Mouse (Mus musculus) hindbrain, embryonic 13.5 days (tissue): ENCODE measurements around the gene Ccdc47. TPM values are rescaled to one million over a fixed set of nuclear protein-coding genes. Genes with fewer than 3 reads are reported as not detected.
A peak's percentile ranks its signal among the peaks of the same experiment; 100 is the strongest.

ENCODE experiments used
- ATAC-seq: fragments of 200-750 bp; cut with Nextera tagmentation; 2 replicates; pipeline ENCODE4 v1.8.0; 2017; ENCODE audit warnings: moderate TSS enrichment; ENCODE audit not compliant: low FRiP score
- H3K27ac ChIP-seq: fragments of 300-500 bp; sonication (generic); 2 replicates; pipeline ENCODE4 v1.5.1; 2015; ENCODE audit warnings: inconsistent platforms, mild to moderate bottlenecking, moderate library complexity
- H3K27me3 ChIP-seq: fragments of 300-500 bp; sonication (generic); 2 replicates; pipeline ENCODE4 v1.6.1; 2015; ENCODE audit warnings: mild to moderate bottlenecking, inconsistent platforms
- H3K36me3 ChIP-seq: fragments of 300-500 bp; sonication (generic); 2 replicates; pipeline ENCODE4 v1.6.1; 2015; ENCODE audit warnings: mild to moderate bottlenecking, inconsistent platforms
- H3K4me1 ChIP-seq: fragments of 300-500 bp; sonication (generic); replicated peaks from 2 replicates; pipeline ENCODE4 v1.6.1; 2015; ENCODE audit warnings: inconsistent platforms
- H3K4me2 ChIP-seq: fragments of 300-500 bp; sonication (generic); 2 replicates; pipeline ENCODE4 v1.6.1; 2015; ENCODE audit warnings: inconsistent platforms, mild to moderate bottlenecking, moderate library complexity
- H3K4me3 ChIP-seq: fragments of 300-500 bp; sonication (generic); 2 replicates; pipeline ENCODE4 v1.5.1; 2015; ENCODE audit warnings: mild to moderate bottlenecking, inconsistent platforms
- H3K9ac ChIP-seq: fragments of 300-500 bp; sonication (generic); 2 replicates; pipeline ENCODE4 v1.6.1; 2015; ENCODE audit warnings: mild to moderate bottlenecking, inconsistent platforms
- H3K9me3 ChIP-seq: fragments of 300-500 bp; sonication (generic); 2 replicates; pipeline ENCODE4 v1.6.1; 2016; ENCODE audit warnings: inconsistent platforms
- WGBS: fragments of 180-500 bp; shearing (Covaris S2); methylation state at CpG from one replicate; pipeline ENCODE4 v1.1.7; 2015; 5-methylcytosine and 5-hydroxymethylcytosine counted together
- polyA plus RNA-seq: library from polyadenylated mRNA; unstranded; fragments of >200 nt; fragmentation: Nextera tagmentation; extraction: Ambion mirVana; gene quantifications from 2 replicates; pipeline ENCODE4 v1.2.1, GENCODE M21; 2015

The Ccdc47 gene
- polyA plus RNA-seq, 1 experiment from 2014 or later = 97.0 TPM

GRCm38 (mm10) chr11:106194155-106194541 is 22.0 kb downstream of the Ccdc47 start:
- Histone ChIP-seq H3K27ac (peak overlapping the region; percentile 91), H3K9ac (peak overlapping the region; percentile 90), H3K9me3 (no peaks in the 10 kb centered on the region), H3K36me3 (peaks cover 27% of the 10 kb centered on the region), H3K4me1 (peaks cover 9% of the 10 kb centered on the region), H3K4me2 (peak overlapping the region; percentile 81), H3K27me3 (no peaks in the 10 kb centered on the region), H3K4me3 (peak overlapping the region; percentile 76)
- 35% methylated on average over 3 of the region's 3 CpGs for WGBS
- no peak for ATAC-seq

- Histone ChIP-seq H3K9me3 (no peaks in the 10 kb centered on the region), H3K4me1 (peaks cover 9% of the 10 kb centered on the region), H3K4me2 (peak overlapping the region; percentile 81), H3K4me3 (peak overlapping the region; percentile 76), H3K27ac (peak overlapping the region; percentile 91), H3K36me3 (peaks cover 22% of the 10 kb centered on the region), H3K9ac (peak overlapping the region; percentile 90), H3K27me3 (no peaks in the 10 kb centered on the region)
- ATAC-seq = peak; percentile 97
- WGBS = under 1% methylated on average over 44 of the region's 44 CpGs
Observed at GRCm38 (mm10) chr11:106193371-106194154, 22.6 kb downstream of the Ccdc47 start.

- Histone ChIP-seq H3K4me3 (peak overlapping the region; percentile 76), H3K36me3 (peaks cover 14% of the 10 kb centered on the region), H3K27ac (peak overlapping the region; percentile 91), H3K4me2 (peak overlapping the region; percentile 81), H3K9ac (peak overlapping the region; percentile 90), H3K27me3 (no peaks in the 10 kb centered on the region), H3K4me1 (peaks cover 9% of the 10 kb centered on the region), H3K9me3 (no peaks in the 10 kb centered on the region)
- WGBS = 11% methylated on average over 19 of the region's 19 CpGs
- peak; percentile 30; the same call in 1 of the 2 replicates for ATAC-seq
Observed at GRCm38 (mm10) chr11:106192657-106193370, 23.3 kb downstream of the Ccdc47 start.

- Histone ChIP-seq H3K4me2 (peak overlapping the region; percentile 81), H3K9me3 (no peaks in the 10 kb centered on the region), H3K4me3 (peak overlapping the region; percentile 76), H3K27ac (no peak overlapping the region), H3K27me3 (no peaks in the 10 kb centered on the region), H3K4me1 (peaks cover 9% of the 10 kb centered on the region), H3K9ac (0 out of 2 replicates have a peak overlapping the region, but pooled peaks have one; percentile 90), H3K36me3 (peaks cover 8% of the 10 kb centered on the region)
- 93% methylated on average over 5 of the region's 5 CpGs for WGBS
- no peak for ATAC-seq
Observed at GRCm38 (mm10) chr11:106192241-106192640, 23.9 kb downstream of the Ccdc47 start.

- Histone ChIP-seq H3K27ac (no peak overlapping the region), H3K9me3 (no peaks in the 10 kb centered on the region), H3K27me3 (no peaks in the 10 kb centered on the region), H3K4me3 (no peak overlapping the region), H3K9ac (no peak overlapping the region), H3K4me2 (no peak overlapping the region), H3K36me3 (peaks cover 5% of the 10 kb centered on the region), H3K4me1 (peaks cover 9% of the 10 kb centered on the region)
- no peak for ATAC-seq
- WGBS = 94% methylated on average over 3 of the region's 3 CpGs
Observed at GRCm38 (mm10) chr11:106191716-106192115, 24.4 kb downstream of the Ccdc47 start.

GRCm38 (mm10) chr11:106187326-106187725 is 28.8 kb downstream of the Ccdc47 start:
- WGBS = 95% methylated on average over 4 of the region's 4 CpGs
- peaks cover 3% of the 10 kb centered on the region for H3K4me1 ChIP-seq
- H3K36me3 ChIP-seq = peaks cover 19% of the 10 kb centered on the region
- no peak overlapping the region for H3K4me3 ChIP-seq
- no peaks in the 10 kb centered on the region for H3K27me3 ChIP-seq
- no peaks in the 10 kb centered on the region for H3K9me3 ChIP-seq
- no peak overlapping the region for H3K4me2 ChIP-seq
- no peak for ATAC-seq
- no peak overlapping the region for H3K27ac ChIP-seq
- no peak overlapping the region for H3K9ac ChIP-seq

GRCm38 (mm10) chr11:106180449-106180801 is 35.7 kb downstream of the Ccdc47 start:
- no peak for ATAC-seq
- peaks cover 26% of the 10 kb centered on the region for H3K36me3 ChIP-seq
- H3K9ac ChIP-seq = no peak overlapping the region; the same call in 1 of the 2 replicates
- WGBS = 94% methylated on average over 2 of the region's 2 CpGs
- H3K9me3 ChIP-seq = no peaks in the 10 kb centered on the region
- no peak overlapping the region for H3K4me3 ChIP-seq
- no peak overlapping the region for H3K4me2 ChIP-seq
- no peaks in the 10 kb centered on the region for H3K27me3 ChIP-seq
- no peak overlapping the region for H3K27ac ChIP-seq
- no peaks in the 10 kb centered on the region for H3K4me1 ChIP-seq

- no peak overlapping the region for H3K4me3 ChIP-seq
- H3K27ac ChIP-seq = no peak overlapping the region
- ATAC-seq = no peak
- no peak overlapping the region for H3K4me2 ChIP-seq
- no peaks in the 10 kb centered on the region for H3K9me3 ChIP-seq
- H3K27me3 ChIP-seq = no peaks in the 10 kb centered on the region
- H3K9ac ChIP-seq = no peak overlapping the region; the same call in 1 of the 2 replicates
- peaks cover 21% of the 10 kb centered on the region for H3K36me3 ChIP-seq
- 81% methylated on average over 7 of the region's 7 CpGs for WGBS
- no peaks in the 10 kb centered on the region for H3K4me1 ChIP-seq
Observed at GRCm38 (mm10) chr11:106179711-106180448, 36.3 kb downstream of the Ccdc47 start.

- no peak overlapping the region for H3K9ac ChIP-seq
- H3K27me3 ChIP-seq = no peaks in the 10 kb centered on the region
- H3K27ac ChIP-seq = no peak overlapping the region
- WGBS = 88% methylated on average over 5 of the region's 5 CpGs
- peaks cover 23% of the 10 kb centered on the region for H3K36me3 ChIP-seq
- no peaks in the 10 kb centered on the region for H3K9me3 ChIP-seq
- H3K4me2 ChIP-seq = no peak overlapping the region
- H3K4me3 ChIP-seq = no peak overlapping the region
- ATAC-seq = no peak
- H3K4me1 ChIP-seq = no peaks in the 10 kb centered on the region
Observed at GRCm38 (mm10) chr11:106178036-106178782, 37.9 kb downstream of the Ccdc47 start.

- ATAC-seq = no peak
- H3K4me1 ChIP-seq = no peaks in the 10 kb centered on the region
- H3K4me3 ChIP-seq = no peak overlapping the region
- H3K27ac ChIP-seq = no peak overlapping the region
- no peaks in the 10 kb centered on the region for H3K9me3 ChIP-seq
- H3K9ac ChIP-seq = no peak overlapping the region
- WGBS = 91% methylated on average over 5 of the region's 5 CpGs
- peaks cover 20% of the 10 kb centered on the region for H3K36me3 ChIP-seq
- no peak overlapping the region for H3K4me2 ChIP-seq
- H3K27me3 ChIP-seq = no peaks in the 10 kb centered on the region
Observed at GRCm38 (mm10) chr11:106176372-106176771, 39.8 kb downstream of the Ccdc47 start.

- H3K36me3 ChIP-seq = peaks cover 27% of the 10 kb centered on the region
- H3K27me3 ChIP-seq = no peaks in the 10 kb centered on the region
- no peak overlapping the region for H3K4me3 ChIP-seq
- ATAC-seq = no peak
- H3K4me1 ChIP-seq = no peaks in the 10 kb centered on the region
- WGBS = 83% methylated on average over 3 of the region's 3 CpGs
- no peak overlapping the region for H3K9ac ChIP-seq
- no peaks in the 10 kb centered on the region for H3K9me3 ChIP-seq
- no peak overlapping the region for H3K4me2 ChIP-seq
- no peak overlapping the region for H3K27ac ChIP-seq
Observed at GRCm38 (mm10) chr11:106175081-106175480, 41.1 kb downstream of the Ccdc47 start.
